Mouse (Mus musculus) liver, postnatal 0 days (tissue): ENCODE measurements at regions not wholly inside any gene's neighbourhood (a gene's known extent, or its start where the extent isn't known, plus 50 kb on each side); places are given as distances from the start of the nearest gene placed in this dataset.

Experiments
- CTCF ChIP-seq: sonication (generic); IDR thresholded peaks from 2 replicates; pipeline ENCODE4 v1.5.1; 2016; ENCODE audit warnings: antibody characterized with exemption, low read depth
- EP300 ChIP-seq: IDR thresholded peaks from 2 replicates; pipeline ENCODE4 v1.6.1; 2016; ENCODE audit warnings: antibody characterized with exemption, low read depth, mild to moderate bottlenecking

GRCm38 (mm10) chr6:6356967-6357366 lies 140.0 kb upstream of the Slc25a13 start:
- TF ChIP-seq EP300 (no peak), CTCF (no peak)
